Mouse (Mus musculus) right cerebral cortex, adult 2 months (tissue): ENCODE results near the gene Myo18a.

Experiments used
- DNase-seq, 2 experiments: peaks; one replicate each; pipeline ENCODE4 v3.0.0; 2021 to 2022; ENCODE audit warnings: low spot score in 2 of 2

Gene Myo18a

GRCm38 (mm10) chr11:77867419-77868083 is 104.5 kb downstream of the Myo18a start:
- DNase-seq = no peak

- DNase-seq = peak; percentile 71 to 79
Measured at GRCm38 (mm10) chr11:77871436-77871835, 108.4 kb downstream of the Myo18a start.

- peak; percentile 69 to 81 for DNase-seq
Measured at GRCm38 (mm10) chr11:77872236-77872635, 109.2 kb downstream of the Myo18a start.

GRCm38 (mm10) chr11:77872685-77873084 is 109.6 kb downstream of the Myo18a start:
- DNase-seq = no peak

- no peak for DNase-seq
Measured at GRCm38 (mm10) chr11:77873116-77873515, 110.1 kb downstream of the Myo18a start.

GRCm38 (mm10) chr11:77874685-77875231 is 111.7 kb downstream of the Myo18a start:
- no peak for DNase-seq

GRCm38 (mm10) chr11:77875269-77875668 is 112.2 kb downstream of the Myo18a start:
- no peak for DNase-seq

- DNase-seq = peak in 1 of 2 experiments; percentile 50
Measured at GRCm38 (mm10) chr11:77875847-77876759, 113.1 kb downstream of the Myo18a start.

GRCm38 (mm10) chr11:77876760-77877148 is 113.7 kb downstream of the Myo18a start:
- peak in 1 of 2 experiments; percentile 58 for DNase-seq

- DNase-seq = no peak
Measured at GRCm38 (mm10) chr11:77884524-77885245, 121.6 kb downstream of the Myo18a start.

GRCm38 (mm10) chr11:77885246-77885575 is 122.2 kb downstream of the Myo18a start:
- no peak for DNase-seq

GRCm38 (mm10) chr11:77887373-77887960 is 124.4 kb downstream of the Myo18a start:
- DNase-seq = peak in 1 of 2 experiments; percentile 52

- no peak for DNase-seq
Measured at GRCm38 (mm10) chr11:77888846-77889245, 125.8 kb downstream of the Myo18a start.

- no peak for DNase-seq
Measured at GRCm38 (mm10) chr11:77889484-77889883, 126.4 kb downstream of the Myo18a start.

- DNase-seq = no peak
Measured at GRCm38 (mm10) chr11:77890648-77891258, 127.7 kb downstream of the Myo18a start.

- no peak for DNase-seq
Measured at GRCm38 (mm10) chr11:77892883-77893282, 129.8 kb downstream of the Myo18a start.

GRCm38 (mm10) chr11:77893283-77893682 is 130.2 kb downstream of the Myo18a start:
- DNase-seq = no peak

- DNase-seq = peak; percentile 71
Measured at GRCm38 (mm10) chr11:77893787-77894718, 131.0 kb downstream of the Myo18a start, which contains the start of gene Pipox. Gene Pipox, minus strand, starts transcription at chr11:77894096.

GRCm38 (mm10) chr11:77894967-77895366 is 131.9 kb downstream of the Myo18a start:
- no peak for DNase-seq

GRCm38 (mm10) chr11:77896011-77896410 is 133.0 kb downstream of the Myo18a start:
- no peak for DNase-seq
